Mouse (Mus musculus): ENCODE data around the gene Fto. TPM values are rescaled to one million over a fixed set of nuclear protein-coding genes. Genes with fewer than 3 reads are reported as not detected.

Fto gene
- polyA plus RNA-seq, 1 experiment from 2014 or later, result 81.7 TPM

DNA sequence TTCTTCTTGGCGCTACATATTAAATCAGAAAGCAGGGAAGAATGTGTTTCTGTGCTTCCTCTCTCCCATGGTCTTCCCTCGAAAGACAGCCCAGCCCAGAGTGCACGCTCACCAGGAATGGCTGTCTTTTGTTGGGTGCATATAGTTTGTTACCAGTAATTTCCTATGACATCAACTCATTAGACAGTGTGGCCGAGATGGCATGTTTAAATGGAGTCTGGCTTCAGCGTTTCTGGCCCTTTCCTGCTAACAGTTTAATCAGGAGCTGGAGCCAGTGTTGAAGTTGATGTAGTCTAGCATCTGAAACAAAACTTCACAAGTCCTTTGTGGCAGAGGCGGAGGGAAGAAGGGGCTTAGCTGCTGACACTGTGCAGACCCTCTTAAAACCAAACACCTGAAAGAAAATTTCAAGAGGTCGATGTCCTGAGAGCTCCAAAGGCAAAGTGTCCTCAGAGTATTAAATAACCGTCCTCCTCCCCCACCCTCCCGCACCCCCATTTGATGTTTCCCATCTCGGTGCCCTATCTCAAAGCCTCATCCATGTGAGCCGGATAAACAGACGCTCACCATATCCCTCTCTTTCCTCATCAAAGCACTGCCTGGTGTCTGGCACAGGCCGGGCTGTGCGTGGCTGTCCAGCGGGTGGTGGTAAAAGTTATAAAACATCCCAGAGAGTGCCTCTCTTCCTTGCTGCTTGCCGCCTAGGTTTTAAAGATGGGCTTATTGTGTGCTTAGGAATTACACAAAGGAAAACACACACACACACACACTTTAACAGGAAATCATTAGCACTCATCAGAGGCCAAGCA lies 210.9 kb downstream of the Fto start:
- DNase-seq (ENCODE audit: low spot score), result no peak
- H3K4me1 ChIP-seq, result peaks cover 62% of the 10 kb centered on the region
- no peak overlapping the region for H3K4me3 ChIP-seq
- 26% methylated on average over 16 of the region's 16 CpGs for WGBS
- H3K27ac ChIP-seq, result no peak overlapping the region
- H3K9me3 ChIP-seq, result no peaks in the 10 kb centered on the region
- H3K36me3 ChIP-seq, result no peaks in the 10 kb centered on the region
- H3K27me3 ChIP-seq (ENCODE audit: insufficient read depth, poor library complexity, severe bottlenecking), result peaks cover 36% of the 10 kb centered on the region

GRCm38 (mm10) chr8:91524865-91525250 lies 211.5 kb downstream of the Fto start:
- Histone ChIP-seq H3K27ac (no peak overlapping the region), H3K4me3 (no peak overlapping the region), H3K9me3 (no peaks in the 10 kb centered on the region), H3K4me1 (peaks cover 61% of the 10 kb centered on the region), H3K27me3 (ENCODE audit: insufficient read depth, poor library complexity, severe bottlenecking) (peaks cover 42% of the 10 kb centered on the region), H3K36me3 (no peaks in the 10 kb centered on the region)
- 37% methylated on average over 4 of the region's 4 CpGs for WGBS
- no peak for DNase-seq (ENCODE audit: low spot score)

GRCm38 (mm10) chr8:91525342-91525817 lies 212.1 kb downstream of the Fto start:
- Histone ChIP-seq H3K4me1 (peaks cover 61% of the 10 kb centered on the region), H3K4me3 (no peak overlapping the region), H3K9me3 (no peaks in the 10 kb centered on the region), H3K27ac (no peak overlapping the region), H3K36me3 (no peaks in the 10 kb centered on the region), H3K27me3 (ENCODE audit: insufficient read depth, poor library complexity, severe bottlenecking) (peaks cover 42% of the 10 kb centered on the region)
- WGBS, result 28% methylated on average over 10 of the region's 10 CpGs
- DNase-seq (ENCODE audit: low spot score), result no peak

GRCm38 (mm10) chr8:91528967-91529366 lies 215.6 kb downstream of the Fto start:
- peaks cover 42% of the 10 kb centered on the region for H3K27me3 ChIP-seq (ENCODE audit: insufficient read depth, poor library complexity, severe bottlenecking)
- no peak overlapping the region for H3K27ac ChIP-seq
- H3K9me3 ChIP-seq, result no peaks in the 10 kb centered on the region
- no peak overlapping the region for H3K4me3 ChIP-seq
- H3K36me3 ChIP-seq, result no peaks in the 10 kb centered on the region
- no peak for DNase-seq (ENCODE audit: low spot score)
- peaks cover 56% of the 10 kb centered on the region for H3K4me1 ChIP-seq
- 83% methylated on average over 2 of the region's 2 CpGs for WGBS

GRCm38 (mm10) chr8:91529699-91530098 lies 216.4 kb downstream of the Fto start:
- H3K9me3 ChIP-seq, result no peaks in the 10 kb centered on the region
- 76% methylated on average over 5 of the region's 5 CpGs for WGBS
- no peak overlapping the region for H3K4me3 ChIP-seq
- H3K36me3 ChIP-seq, result no peaks in the 10 kb centered on the region
- peaks cover 51% of the 10 kb centered on the region for H3K4me1 ChIP-seq
- H3K27ac ChIP-seq, result no peak overlapping the region
- no peak for DNase-seq (ENCODE audit: low spot score)
- peaks cover 48% of the 10 kb centered on the region for H3K27me3 ChIP-seq (ENCODE audit: insufficient read depth, poor library complexity, severe bottlenecking)

DNA sequence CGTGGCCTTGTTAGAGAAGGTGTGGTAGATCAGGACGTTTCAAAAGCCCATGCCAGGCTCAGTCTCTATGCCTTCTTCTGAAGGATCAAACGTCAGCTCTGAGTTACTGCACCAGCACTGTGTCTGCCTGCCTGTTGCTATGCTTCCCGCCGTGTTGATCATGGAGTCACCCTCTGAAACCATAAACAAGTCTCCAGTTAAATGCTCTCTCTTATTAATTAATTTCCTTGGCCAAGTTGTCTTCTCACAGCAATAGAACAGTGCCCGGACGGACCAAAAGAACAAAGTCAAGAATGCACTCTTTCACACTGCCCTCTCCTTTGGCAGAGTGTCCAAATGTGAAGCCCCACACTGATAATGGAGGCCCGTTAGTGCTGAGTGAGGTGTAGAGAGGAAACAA lies 217.3 kb downstream of the Fto start:
- 74% methylated on average over 8 of the region's 8 CpGs for WGBS
- DNase-seq (ENCODE audit: low spot score), result no peak
- peaks cover 48% of the 10 kb centered on the region for H3K27me3 ChIP-seq (ENCODE audit: insufficient read depth, poor library complexity, severe bottlenecking)
- H3K4me1 ChIP-seq, result peaks cover 41% of the 10 kb centered on the region
- no peaks in the 10 kb centered on the region for H3K9me3 ChIP-seq
- no peaks in the 10 kb centered on the region for H3K36me3 ChIP-seq
- no peak overlapping the region for H3K27ac ChIP-seq
- no peak overlapping the region for H3K4me3 ChIP-seq

DNA sequence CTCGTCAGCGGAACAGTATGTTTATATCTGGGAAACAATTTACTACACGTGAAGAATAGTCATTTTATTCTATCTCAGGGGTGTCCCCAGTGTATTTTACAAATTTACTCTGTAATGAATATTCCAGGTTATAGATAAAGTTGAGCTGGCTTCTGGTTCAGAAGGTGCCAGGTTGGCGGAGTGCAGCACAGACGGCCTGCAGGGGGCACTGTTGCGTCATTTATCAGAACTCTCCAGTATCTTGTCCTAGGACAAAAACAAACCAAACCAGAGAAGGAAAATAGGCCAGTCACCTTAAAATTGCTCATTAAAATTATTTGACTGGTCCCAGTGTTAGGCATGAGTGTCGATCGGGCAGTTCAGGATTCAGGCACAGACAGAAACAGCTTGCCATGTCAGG lies 218.6 kb downstream of the Fto start:
- no peaks in the 10 kb centered on the region for H3K9me3 ChIP-seq
- WGBS, result 23% methylated on average over 8 of the region's 8 CpGs
- H3K27me3 ChIP-seq (ENCODE audit: insufficient read depth, poor library complexity, severe bottlenecking), result peaks cover 42% of the 10 kb centered on the region
- no peak overlapping the region for H3K4me3 ChIP-seq
- no peak overlapping the region for H3K27ac ChIP-seq
- peaks cover 30% of the 10 kb centered on the region for H3K4me1 ChIP-seq
- H3K36me3 ChIP-seq, result no peaks in the 10 kb centered on the region
- peak; percentile 82 for DNase-seq (ENCODE audit: low spot score)

- H3K9me3 ChIP-seq, result no peaks in the 10 kb centered on the region
- 84% methylated on average over 18 of the region's 18 CpGs for WGBS
- H3K4me3 ChIP-seq, result no peak overlapping the region
- peaks cover 29% of the 10 kb centered on the region for H3K4me1 ChIP-seq
- H3K27ac ChIP-seq, result no peak overlapping the region; the same call in 1 of the 2 replicates
- peaks cover 34% of the 10 kb centered on the region for H3K27me3 ChIP-seq (ENCODE audit: insufficient read depth, poor library complexity, severe bottlenecking)
- H3K36me3 ChIP-seq, result no peaks in the 10 kb centered on the region
- DNase-seq (ENCODE audit: low spot score), result no peak
Observed at GRCm38 (mm10) chr8:91532671-91533436, 219.5 kb downstream of the Fto start.

- 56% methylated on average over 5 of the region's 5 CpGs for WGBS
- Histone ChIP-seq H3K4me1 (peaks cover 25% of the 10 kb centered on the region), H3K36me3 (no peaks in the 10 kb centered on the region), H3K27me3 (ENCODE audit: insufficient read depth, poor library complexity, severe bottlenecking) (peaks cover 20% of the 10 kb centered on the region), H3K4me3 (no peak overlapping the region), H3K9me3 (no peaks in the 10 kb centered on the region), H3K27ac (no peak overlapping the region)
- no peak for DNase-seq (ENCODE audit: low spot score)
Observed at GRCm38 (mm10) chr8:91534752-91535151, 221.4 kb downstream of the Fto start.

- Histone ChIP-seq H3K36me3 (0 out of 2 replicates have a peak, but pooled peaks cover 5% of the 10 kb centered on the region), H3K9me3 (no peaks in the 10 kb centered on the region), H3K4me1 (peaks cover 19% of the 10 kb centered on the region), H3K4me3 (no peak overlapping the region), H3K27me3 (ENCODE audit: insufficient read depth, poor library complexity, severe bottlenecking) (peaks cover 8% of the 10 kb centered on the region; the same call in 1 of the 2 replicates), H3K27ac (no peak overlapping the region)
- DNase-seq (ENCODE audit: low spot score), result no peak
- 79% methylated on average over 9 of the region's 9 CpGs for WGBS
Observed at GRCm38 (mm10) chr8:91538109-91538508, 224.8 kb downstream of the Fto start.

- no peak overlapping the region for H3K4me3 ChIP-seq
- WGBS, result 87% methylated on average over 5 of the region's 5 CpGs
- H3K27ac ChIP-seq, result no peak overlapping the region
- H3K36me3 ChIP-seq, result 0 out of 2 replicates have a peak, but pooled peaks cover 5% of the 10 kb centered on the region
- H3K27me3 ChIP-seq (ENCODE audit: insufficient read depth, poor library complexity, severe bottlenecking), result peaks cover 6% of the 10 kb centered on the region; the same call in 1 of the 2 replicates
- H3K4me1 ChIP-seq, result peaks cover 15% of the 10 kb centered on the region
- H3K9me3 ChIP-seq, result no peaks in the 10 kb centered on the region
- DNase-seq (ENCODE audit: low spot score), result no peak
Observed at GRCm38 (mm10) chr8:91538892-91539291, 225.6 kb downstream of the Fto start.

DNA sequence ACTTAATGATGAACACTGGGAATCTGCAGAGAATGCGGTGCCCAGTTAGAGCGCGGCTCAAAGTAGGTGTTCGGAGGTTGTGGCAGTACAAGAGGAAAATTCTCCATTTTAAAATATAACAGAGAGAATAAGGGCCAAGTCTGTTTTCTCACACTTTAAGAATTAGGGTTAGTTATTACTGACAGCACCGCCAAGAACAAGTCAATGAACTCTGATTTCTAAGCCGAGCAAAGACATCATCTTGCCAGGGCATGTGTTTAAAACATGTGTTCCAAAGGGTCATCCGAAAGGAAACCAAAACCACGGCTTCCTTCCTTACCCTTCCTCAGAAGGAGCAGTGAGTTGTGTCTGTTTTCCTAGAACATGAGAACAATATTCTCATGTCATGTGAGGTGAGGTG lies 226.3 kb downstream of the Fto start:
- WGBS, result 93% methylated on average over 8 of the region's 8 CpGs
- no peaks in the 10 kb centered on the region for H3K27me3 ChIP-seq (ENCODE audit: insufficient read depth, poor library complexity, severe bottlenecking)

GRCm38 (mm10) chr8:91541229-91541628 lies 227.9 kb downstream of the Fto start:
- Histone ChIP-seq H3K9me3 (no peaks in the 10 kb centered on the region), H3K36me3 (0 out of 2 replicates have a peak, but pooled peaks cover 5% of the 10 kb centered on the region), H3K27ac (no peak overlapping the region), H3K4me1 (peaks cover 32% of the 10 kb centered on the region), H3K4me3 (no peak overlapping the region), H3K27me3 (ENCODE audit: insufficient read depth, poor library complexity, severe bottlenecking) (no peaks in the 10 kb centered on the region)
- 56% methylated on average over 3 of the region's 3 CpGs for WGBS
- no peak for DNase-seq (ENCODE audit: low spot score)

More for the DNA sequence above, 226.3 kb downstream of the Fto start:
- 0 out of 2 replicates have a peak, but pooled peaks cover 16% of the 10 kb centered on the region for H3K4me1 ChIP-seq
- H3K4me3 ChIP-seq, result no peak overlapping the region
- no peaks in the 10 kb centered on the region for H3K9me3 ChIP-seq
- no peak overlapping the region for H3K27ac ChIP-seq
- DNase-seq (ENCODE audit: low spot score), result no peak
- H3K36me3 ChIP-seq, result 0 out of 2 replicates have a peak, but pooled peaks cover 5% of the 10 kb centered on the region

Measured in heart, embryonic 10.5 days (tissue).